Mouse (Mus musculus) small intestine, adult 10 weeks (tissue): ENCODE data around the gene Thsd1. TPM values are rescaled to one million over a fixed set of nuclear protein-coding genes. Genes with fewer than 3 reads are reported as not detected.

Experiments used
- polyA plus RNA-seq: library from polyadenylated mRNA; stranded (reverse); fragments of 350-450 nt; fragmentation: Illumina TruSeq; extraction: RNeasy Lipid Tissue Mini Kit (QIAGEN cat#74804); gene quantifications from one replicate; pipeline ENCODE4 v1.2.3, GENCODE M21; 2014; ENCODE audit warnings: low replicate concordance

Gene Thsd1
- polyA plus RNA-seq, result 0.26 TPM

GRCm38 (mm10) chr8:22227061-22227877 lies at the start of gene Thsd1:
Gene Thsd1 (plus strand): TSS chr8:22227313.

GRCm38 (mm10) chr8:22185431-22186397 lies 41.4 kb upstream of the Thsd1 start, which contains the start of gene Ckap2:
Gene Ckap2 (minus strand): TSS chr8:22185819.

GRCm38 (mm10) chr8:22192660-22193431 lies 34.3 kb upstream of the Thsd1 start, which contains the start of gene Vps36:
Gene Vps36 (plus strand): TSS chr8:22192809.

GRCm38 (mm10) chr8:22282999-22283491 lies 55.9 kb downstream of the Thsd1 start, which contains the start of gene Tpte:
Gene Tpte (plus strand): TSS chr8:22283441.

Other genes with a start within 250 kb of the Thsd1 start
- 1.8 TPM for gene Atp7b, start 167.0 kb upstream of the Thsd1 start, polyA plus RNA-seq
- 44.6 TPM for gene Alg11, start 166.6 kb upstream of the Thsd1 start, polyA plus RNA-seq
- gene Nek5, start 102.3 kb upstream of the Thsd1 start, polyA plus RNA-seq, result 3.7 TPM
- gene Nek3, start 60.9 kb upstream of the Thsd1 start, polyA plus RNA-seq, result 13.1 TPM
- gene Ckap2, start 41.5 kb upstream of the Thsd1 start, polyA plus RNA-seq, result 19.8 TPM
- 32.7 TPM for gene Vps36, start 34.5 kb upstream of the Thsd1 start, polyA plus RNA-seq
- not detected for gene Tpte, start 56.1 kb downstream of the Thsd1 start, polyA plus RNA-seq
- gene Slc25a15, start 171.3 kb downstream of the Thsd1 start, polyA plus RNA-seq, result 251 TPM
- 79.8 TPM for gene Mrps31, start 184.0 kb downstream of the Thsd1 start, polyA plus RNA-seq